Mouse (Mus musculus): Measurements from ENCODE around the gene Arid5a. TPM values are rescaled to one million over a fixed set of nuclear protein-coding genes. Genes with fewer than 3 reads are reported as not detected.

Gene Arid5a
- polyA plus RNA-seq, 1 experiment from 2014 or later, result 3.1 TPM

- Histone ChIP-seq H3K4me2 (ENCODE audit: low read depth) (no peak overlapping the region), H3K27ac (ENCODE audit: low read depth, low read length) (no peak overlapping the region), H3K27me3 (ENCODE audit: control insufficient read depth, insufficient read depth, low read length) (no peaks in the 10 kb centered on the region), H3K4me3 (ENCODE audit: low read depth, low read length) (no peak overlapping the region), H3K4me1 (ENCODE audit: control insufficient read depth, insufficient read depth, low read length) (no peaks in the 10 kb centered on the region), H3K9me3 (ENCODE audit: control insufficient read depth, low read length) (no peaks in the 10 kb centered on the region), H3K9ac (ENCODE audit: low read length) (no peak overlapping the region), H3K36me3 (ENCODE audit: control insufficient read depth, insufficient read depth, low read length) (no peaks in the 10 kb centered on the region; the same call in 1 of the 2 replicates)
- ATAC-seq (ENCODE audit: insufficient read depth, low FRiP score, low TSS enrichment) (no peak), DNase-seq (ENCODE audit: low spot score) (no peak)
- WGBS, result 95% methylated on average over 2 of the region's 2 CpGs
Measured at GRCm38 (mm10) chr1:36325900-36326321, 18.4 kb downstream of the Arid5a start.

GRCm38 (mm10) chr1:36326815-36327214 is 19.3 kb downstream of the Arid5a start:
- DNase-seq (ENCODE audit: low spot score), result no peak

GRCm38 (mm10) chr1:36331743-36332142 is 24.2 kb downstream of the Arid5a start:
- 82% methylated on average over 6 of the region's 6 CpGs for WGBS
- H3K36me3 ChIP-seq (ENCODE audit: control insufficient read depth, insufficient read depth, low read length), result peaks cover 12% of the 10 kb centered on the region
- no peak overlapping the region for H3K27ac ChIP-seq (ENCODE audit: low read depth, low read length)
- ATAC-seq (ENCODE audit: insufficient read depth, low FRiP score, low TSS enrichment) (no peak), DNase-seq (ENCODE audit: low spot score) (no peak)
- H3K9ac ChIP-seq (ENCODE audit: low read length), result no peak overlapping the region
- H3K4me1 ChIP-seq (ENCODE audit: control insufficient read depth, insufficient read depth, low read length), result no peaks in the 10 kb centered on the region
- H3K9me3 ChIP-seq (ENCODE audit: control insufficient read depth, low read length), result no peaks in the 10 kb centered on the region
- no peaks in the 10 kb centered on the region for H3K27me3 ChIP-seq (ENCODE audit: control insufficient read depth, insufficient read depth, low read length)
- H3K4me2 ChIP-seq (ENCODE audit: low read depth), result no peak overlapping the region
- no peak overlapping the region for H3K4me3 ChIP-seq (ENCODE audit: low read depth, low read length)

More at GRCm38 (mm10) chr1:36326815-36327214, 19.3 kb downstream of the Arid5a start:
- H3K27me3 ChIP-seq (ENCODE audit: control insufficient read depth, insufficient read depth, low read length), result no peaks in the 10 kb centered on the region
- H3K36me3 ChIP-seq (ENCODE audit: control insufficient read depth, insufficient read depth, low read length), result no peaks in the 10 kb centered on the region; the same call in 1 of the 2 replicates
- no peak overlapping the region for H3K27ac ChIP-seq (ENCODE audit: low read depth, low read length)
- no peaks in the 10 kb centered on the region for H3K4me1 ChIP-seq (ENCODE audit: control insufficient read depth, insufficient read depth, low read length)
- ATAC-seq (ENCODE audit: insufficient read depth, low FRiP score, low TSS enrichment), result no peak
- no peak overlapping the region for H3K4me3 ChIP-seq (ENCODE audit: low read depth, low read length)
- no peaks in the 10 kb centered on the region for H3K9me3 ChIP-seq (ENCODE audit: control insufficient read depth, low read length)
- 85% methylated on average over 2 of the region's 2 CpGs for WGBS
- no peak overlapping the region for H3K4me2 ChIP-seq (ENCODE audit: low read depth)
- H3K9ac ChIP-seq (ENCODE audit: low read length), result no peak overlapping the region

- peaks cover 17% of the 10 kb centered on the region for H3K36me3 ChIP-seq (ENCODE audit: control insufficient read depth, insufficient read depth, low read length)
Measured at GRCm38 (mm10) chr1:36332955-36333887, 25.7 kb downstream of the Arid5a start.

GRCm38 (mm10) chr1:36342547-36342946 is 35.0 kb downstream of the Arid5a start:
- no peak for ATAC-seq (ENCODE audit: insufficient read depth, low FRiP score, low TSS enrichment)
- H3K9ac ChIP-seq (ENCODE audit: low read length), result no peak overlapping the region
- H3K4me2 ChIP-seq (ENCODE audit: low read depth), result no peak overlapping the region
- H3K27me3 ChIP-seq (ENCODE audit: control insufficient read depth, insufficient read depth, low read length), result no peaks in the 10 kb centered on the region
- peaks cover 26% of the 10 kb centered on the region for H3K36me3 ChIP-seq (ENCODE audit: control insufficient read depth, insufficient read depth, low read length)
- no peak overlapping the region for H3K4me3 ChIP-seq (ENCODE audit: low read depth, low read length)
- WGBS, result 94% methylated on average over 6 of the region's 6 CpGs
- H3K4me1 ChIP-seq (ENCODE audit: control insufficient read depth, insufficient read depth, low read length), result no peaks in the 10 kb centered on the region
- DNase-seq (ENCODE audit: low spot score), result no peak
- no peaks in the 10 kb centered on the region for H3K9me3 ChIP-seq (ENCODE audit: control insufficient read depth, low read length)
- no peak overlapping the region for H3K27ac ChIP-seq (ENCODE audit: low read depth, low read length)

More at GRCm38 (mm10) chr1:36332955-36333887, 25.7 kb downstream of the Arid5a start:
- ATAC-seq (ENCODE audit: insufficient read depth, low FRiP score, low TSS enrichment) (no peak), DNase-seq (ENCODE audit: low spot score) (no peak)
- Histone ChIP-seq H3K4me1 (ENCODE audit: control insufficient read depth, insufficient read depth, low read length) (no peaks in the 10 kb centered on the region), H3K27ac (ENCODE audit: low read depth, low read length) (no peak overlapping the region), H3K4me2 (ENCODE audit: low read depth) (no peak overlapping the region), H3K9me3 (ENCODE audit: control insufficient read depth, low read length) (no peaks in the 10 kb centered on the region), H3K9ac (ENCODE audit: low read length) (no peak overlapping the region; the same call in 1 of the 2 replicates), H3K4me3 (ENCODE audit: low read depth, low read length) (no peak overlapping the region), H3K27me3 (ENCODE audit: control insufficient read depth, insufficient read depth, low read length) (no peaks in the 10 kb centered on the region)
- 92% methylated on average over 14 of the region's 14 CpGs for WGBS

GRCm38 (mm10) chr1:36352351-36352750 is 44.8 kb downstream of the Arid5a start:
- H3K36me3 ChIP-seq (ENCODE audit: control insufficient read depth, insufficient read depth, low read length), result peaks cover 29% of the 10 kb centered on the region
- H3K4me2 ChIP-seq (ENCODE audit: low read depth), result no peak overlapping the region
- WGBS, result 94% methylated on average over 4 of the region's 4 CpGs
- H3K9me3 ChIP-seq (ENCODE audit: control insufficient read depth, low read length), result no peaks in the 10 kb centered on the region
- no peaks in the 10 kb centered on the region for H3K27me3 ChIP-seq (ENCODE audit: control insufficient read depth, insufficient read depth, low read length)
- no peak overlapping the region for H3K4me3 ChIP-seq (ENCODE audit: low read depth, low read length)
- DNase-seq (ENCODE audit: low spot score) (no peak), ATAC-seq (ENCODE audit: insufficient read depth, low FRiP score, low TSS enrichment) (no peak)
- H3K27ac ChIP-seq (ENCODE audit: low read depth, low read length), result no peak overlapping the region
- H3K9ac ChIP-seq (ENCODE audit: low read length), result no peak overlapping the region
- no peaks in the 10 kb centered on the region for H3K4me1 ChIP-seq (ENCODE audit: control insufficient read depth, insufficient read depth, low read length)

- Histone ChIP-seq H3K27me3 (ENCODE audit: control insufficient read depth, insufficient read depth, low read length) (no peaks in the 10 kb centered on the region), H3K9ac (ENCODE audit: low read length) (no peak overlapping the region), H3K4me1 (ENCODE audit: control insufficient read depth, insufficient read depth, low read length) (no peaks in the 10 kb centered on the region), H3K4me3 (ENCODE audit: low read depth, low read length) (no peak overlapping the region), H3K4me2 (ENCODE audit: low read depth) (no peak overlapping the region), H3K36me3 (ENCODE audit: control insufficient read depth, insufficient read depth, low read length) (peaks cover 24% of the 10 kb centered on the region), H3K9me3 (ENCODE audit: control insufficient read depth, low read length) (no peaks in the 10 kb centered on the region), H3K27ac (ENCODE audit: low read depth, low read length) (no peak overlapping the region)
- WGBS, result 94% methylated on average over 5 of the region's 5 CpGs
- no peak for ATAC-seq (ENCODE audit: insufficient read depth, low FRiP score, low TSS enrichment)
- DNase-seq (ENCODE audit: low spot score), result no peak
Measured at GRCm38 (mm10) chr1:36356955-36357695, 49.6 kb downstream of the Arid5a start.

GRCm38 (mm10) chr1:36367698-36368097 is 60.2 kb downstream of the Arid5a start:
- H3K27me3 ChIP-seq (ENCODE audit: control insufficient read depth, insufficient read depth, low read length), result no peaks in the 10 kb centered on the region
- peaks cover 4% of the 10 kb centered on the region; the same call in 1 of the 2 replicates for H3K36me3 ChIP-seq (ENCODE audit: control insufficient read depth, insufficient read depth, low read length)
- H3K4me2 ChIP-seq (ENCODE audit: low read depth), result peak overlapping the region; percentile 72
- DNase-seq (ENCODE audit: low spot score), result no peak
- H3K4me1 ChIP-seq (ENCODE audit: control insufficient read depth, insufficient read depth, low read length), result no peaks in the 10 kb centered on the region; the same call in 1 of the 2 replicates
- 73% methylated on average over 12 of the region's 12 CpGs for WGBS
- H3K4me3 ChIP-seq (ENCODE audit: low read depth, low read length), result peak overlapping the region; percentile 92
- H3K27ac ChIP-seq (ENCODE audit: low read depth, low read length), result no peak overlapping the region
- peak overlapping the region; percentile 93; the same call in 1 of the 2 replicates for H3K9ac ChIP-seq (ENCODE audit: low read length)
- H3K9me3 ChIP-seq (ENCODE audit: control insufficient read depth, low read length), result no peaks in the 10 kb centered on the region
- no peak for ATAC-seq (ENCODE audit: insufficient read depth, low FRiP score, low TSS enrichment)

Measured in neural tube, embryonic 11.5 days (tissue).